Mouse (Mus musculus) ES-E14 (cell line): Measurements from ENCODE around the gene Prox2.

ENCODE experiments used
- HCFC1 ChIP-seq: IDR thresholded peaks from 2 replicates; pipeline ENCODE4 v1.6.1; 2012; ENCODE audit warnings: low read length, inconsistent platforms, borderline replicate concordance; ENCODE audit not compliant: insufficient read depth
- ZNF384 ChIP-seq: IDR thresholded peaks from 2 replicates; pipeline ENCODE4 v1.6.1; 2012; ENCODE audit warnings: low read depth, low read length, inconsistent platforms

- TF ChIP-seq ZNF384 (no peak), HCFC1 (no peak)
These were observed 22.7 kb downstream of the Prox2 start for GRCm38 (mm10) chr12:85087845-85088244.
